ENCODE assay signal across 15 mouse cellular contexts in genomic region chrX:153440018-153440417, GRCm38 (mm10).
"Had no signal": no experiment of that assay in that cellular context is flagged by ENCODE, and none has a peak within 500 bp of the region (broad histone marks: within the 10 kb centered on the region; RNA-seq: fewer than 3 reads in every experiment).

No protein-coding gene starts in this region.

- H3K27me3 ChIP-seq: neural tube, embryonic 13.5 days; neural tube, embryonic 15.5 days; stomach, embryonic 15.5 days had no signal

- DNase-seq: retina, postnatal 1 day; right cerebral cortex, adult 18-20 months; right cerebral cortex, postnatal 14 days; right cerebral cortex, postnatal 25 days; right cerebral cortex, postnatal 4 days; spleen, adult 18-20 months; thymus, adult 18-20 months; thymus, adult 2 months; thymus, postnatal 14 days; thymus, postnatal 25 days; thymus, postnatal 36 days; thymus, postnatal 4 days had no signal
